Mouse (Mus musculus): ENCODE results near the gene Gm21981. TPM values are rescaled to one million over a fixed set of nuclear protein-coding genes. Genes with fewer than 3 reads are reported as not detected.

The Gm21981 gene
- 0.24 TPM in 1 of 4 replicates, not detected in the others for total RNA-seq (2023)

GRCm38 (mm10) chr17:47694442-47694502 lies at the start of gene Gm21981:
TSS of gene Gm21981 (minus strand) at chr17:47694455.

GRCm38 (mm10) chr17:47736856-47737255 lies 42.6 kb upstream of the Gm21981 start, which contains the start of gene Tfeb:
TSS of gene Tfeb (plus strand) at chr17:47737030.

DNA sequence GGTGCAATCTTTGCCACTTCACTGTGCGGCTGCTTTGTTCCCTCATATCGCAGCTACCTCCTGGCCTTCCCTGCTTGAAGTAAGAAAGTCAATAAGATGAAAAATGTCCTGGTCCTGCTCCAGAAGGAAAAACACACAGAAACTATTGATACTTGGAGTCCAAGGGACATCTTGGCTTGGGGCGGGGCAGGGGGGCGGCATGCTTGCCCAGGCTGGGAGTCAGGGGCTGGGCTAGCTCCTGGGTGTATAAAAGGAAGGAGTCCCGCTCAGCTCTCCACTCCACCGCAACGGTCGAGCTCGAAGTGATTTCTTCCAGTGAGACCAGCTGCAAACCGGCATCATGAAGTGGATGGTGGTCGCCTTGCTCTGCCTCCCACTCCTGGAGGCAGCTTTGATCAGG lies 32.3 kb upstream of the Gm21981 start, which contains the start of gene Pgc:
Gene Pgc, plus strand, starts transcription at position 277 of the 400 bp plus-strand sequence.

GRCm38 (mm10) chr17:47694503-47695336 lies 465 bp upstream of the Gm21981 start, which contains the start of gene Prickle4:
TSS of gene Prickle4 (minus strand) at chr17:47694736.

GRCm38 (mm10) chr17:47688608-47689575 lies 5.4 kb downstream of the Gm21981 start, which contains the start of gene Frs3:
TSS of gene Frs3 (plus strand) at chr17:47689030.

GRCm38 (mm10) chr17:47688344-47688607 lies 6.0 kb downstream of the Gm21981 start, which contains the start of gene Tomm6:
TSS of gene Tomm6 (minus strand) at chr17:47688386.

Other genes with a start within 250 kb of the Gm21981 start
- gene Taf8, start 192.2 kb downstream of the Gm21981 start, total RNA-seq (2023), result 76.6 to 85.3 TPM (median 77.8 TPM) in 4 replicates
- gene Ccnd3, start 189.4 kb downstream of the Gm21981 start, total RNA-seq (2023), result 147 to 192 TPM (median 161 TPM) in 4 replicates
- 13.3 to 15.3 TPM (median 14.3 TPM) in 4 replicates for gene Bysl, start 83.0 kb downstream of the Gm21981 start, total RNA-seq (2023)
- 61.8 to 75.2 TPM (median 65.8 TPM) in 4 replicates for gene Med20, start 82.9 kb downstream of the Gm21981 start, total RNA-seq (2023)
- gene Gm20517, start 82.9 kb downstream of the Gm21981 start, total RNA-seq (2023), result 2.9 to 7.7 TPM (median 6.3 TPM) in 4 replicates
- 6.7 to 9.7 TPM (median 8.1 TPM) in 4 replicates for gene Usp49, start 63.8 kb downstream of the Gm21981 start, total RNA-seq (2023)
- gene Tomm6, start 6.1 kb downstream of the Gm21981 start, total RNA-seq (2023), result 139 to 163 TPM (median 141 TPM) in 4 replicates
- 0.41 to 4.3 TPM (median 1.3 TPM) in 4 replicates for gene Frs3, start 5.4 kb downstream of the Gm21981 start, total RNA-seq (2023)
- gene Prickle4, start 281 bp upstream of the Gm21981 start, total RNA-seq (2023), result not detected in 4 replicates
- not detected in 4 replicates for gene Pgc, start 32.4 kb upstream of the Gm21981 start, total RNA-seq (2023)
- gene Tfeb, start 42.6 kb upstream of the Gm21981 start, total RNA-seq (2023), result 173 to 190 TPM (median 184 TPM) in 4 replicates
- not detected in 4 replicates for gene Mdfi, start 140.2 kb upstream of the Gm21981 start, total RNA-seq (2023)
- 82.2 to 124 TPM (median 93.7 TPM) in 4 replicates for gene Foxp4, start 230.2 kb upstream of the Gm21981 start, total RNA-seq (2023)